Mouse (Mus musculus) kidney, postnatal 25 days (tissue): ENCODE results near the gene Dnm3.

Experiments used
- DNase-seq, 2 experiments: peaks; one replicate each; pipeline ENCODE4 v3.0.0; 2021; ENCODE audit warnings: mixed read lengths in 2 of 2

The Dnm3 gene

DNA sequence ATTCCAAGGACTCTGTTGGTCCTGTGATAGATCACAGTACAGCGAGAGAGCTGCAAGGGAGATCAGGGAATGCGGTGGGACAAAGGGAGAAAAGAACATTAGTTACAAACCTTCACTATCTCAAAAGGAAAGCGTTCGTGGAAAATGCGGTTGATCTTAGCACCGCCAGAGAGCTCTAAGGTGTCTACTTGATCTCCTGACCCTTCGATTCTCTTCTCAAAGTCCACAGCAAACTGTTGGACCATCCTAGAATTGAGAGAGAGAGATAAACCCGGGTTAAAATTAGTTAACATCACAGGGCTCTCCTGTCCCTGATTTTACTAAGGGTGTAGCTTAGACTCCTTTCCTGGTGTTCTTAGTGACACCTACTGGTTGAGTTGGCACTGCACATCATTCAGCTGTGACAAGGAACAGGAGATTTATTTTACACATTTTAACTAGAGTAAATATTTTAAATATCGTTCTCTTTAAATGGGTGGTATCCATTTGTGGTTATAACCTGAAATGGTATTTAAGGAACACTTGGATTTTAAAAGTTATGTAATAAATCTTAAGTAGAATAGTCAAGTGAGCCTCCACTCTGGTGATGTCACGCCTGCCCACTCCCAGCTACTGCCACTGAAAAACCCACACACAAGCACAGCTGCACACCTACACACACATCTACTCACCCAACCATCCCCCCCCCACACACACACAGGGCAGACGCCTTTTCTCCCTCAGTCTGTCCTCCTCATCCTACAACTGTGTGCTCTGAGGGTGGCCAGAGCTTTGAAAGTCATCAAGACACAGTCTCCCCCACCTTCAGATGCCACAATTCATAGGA is 164.2 kb downstream of the Dnm3 start:
- DNase-seq, result peak in 1 of 2 experiments; percentile 51

GRCm38 (mm10) chr1:162312621-162313020 is 165.2 kb downstream of the Dnm3 start:
- DNase-seq, result no peak

DNA sequence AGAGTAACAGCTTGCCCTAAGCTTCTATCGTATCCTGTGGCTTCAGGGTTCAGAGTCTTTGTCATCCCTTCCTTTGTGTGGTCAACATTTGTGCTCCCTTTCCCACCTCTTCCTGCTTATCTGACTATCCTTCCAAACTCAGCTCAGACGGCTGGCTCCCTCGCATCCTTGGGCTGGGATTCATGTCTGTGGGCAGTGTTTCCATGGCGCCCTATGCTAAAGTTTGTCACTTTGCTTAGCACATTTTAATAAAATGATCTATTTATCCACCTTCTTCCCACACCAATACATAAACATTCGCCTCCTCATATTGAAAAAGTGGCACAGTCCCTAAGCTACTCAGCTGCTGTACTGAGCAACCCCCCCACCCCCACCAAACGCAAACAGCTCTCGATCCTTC is 165.7 kb downstream of the Dnm3 start:
- DNase-seq, result no peak

DNA sequence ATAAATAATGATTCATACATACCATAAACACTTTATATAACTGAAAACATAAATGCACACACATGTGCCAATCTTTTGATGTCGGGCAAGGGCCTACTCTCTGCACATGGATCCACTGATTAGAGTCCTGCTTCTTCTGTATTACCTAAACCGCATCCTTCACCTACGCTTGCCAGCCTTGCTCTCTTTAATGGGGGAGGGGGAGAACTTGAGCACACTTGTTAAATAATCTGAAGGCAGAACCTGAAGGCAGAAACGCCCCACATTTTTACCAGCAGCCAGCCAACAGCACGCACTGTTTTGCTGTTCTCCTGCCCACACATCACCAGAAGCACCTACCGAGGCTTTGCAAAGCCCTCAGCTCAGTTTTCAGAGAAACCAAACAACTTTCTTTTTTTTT is 172.6 kb downstream of the Dnm3 start:
- no peak for DNase-seq

- DNase-seq, result no peak
Measured at GRCm38 (mm10) chr1:162302480-162302879, 175.4 kb downstream of the Dnm3 start.

DNA sequence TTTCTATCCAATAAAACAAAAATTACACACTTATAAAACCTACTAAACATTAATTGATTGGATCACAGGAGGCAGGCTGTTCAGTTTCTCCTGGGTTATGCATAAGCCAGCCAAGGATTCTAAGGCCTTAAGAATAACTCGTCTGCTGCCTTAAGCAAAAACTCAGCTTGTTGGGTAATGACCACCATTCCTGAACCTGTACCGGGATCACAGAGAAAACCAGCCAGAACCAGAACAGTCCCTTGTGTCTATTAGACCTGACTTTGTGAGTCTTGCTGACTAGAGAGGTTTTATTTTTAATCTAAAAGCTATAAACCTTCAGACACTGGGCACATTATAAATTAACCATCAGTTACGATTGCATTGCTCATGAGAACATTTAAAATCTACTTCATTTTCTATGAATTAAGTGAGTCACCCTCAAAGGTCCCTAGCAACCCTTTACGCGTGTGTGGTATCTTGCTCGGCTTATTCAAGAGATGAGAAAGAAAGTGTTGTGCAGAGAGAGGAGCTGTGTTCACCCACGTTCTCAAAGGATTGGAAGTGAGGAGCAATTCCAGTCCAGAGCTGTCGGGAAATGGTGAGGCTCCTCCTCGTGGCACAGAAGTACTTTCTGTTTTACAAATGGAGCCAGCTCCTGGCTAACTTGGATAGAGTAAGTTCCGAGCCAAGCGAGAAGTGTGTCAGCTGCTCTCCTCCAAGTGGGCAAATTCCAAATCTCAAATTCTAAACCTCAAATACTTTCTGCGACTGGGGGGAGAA is 178.1 kb downstream of the Dnm3 start:
- peak; percentile 36 to 43 for DNase-seq

DNA sequence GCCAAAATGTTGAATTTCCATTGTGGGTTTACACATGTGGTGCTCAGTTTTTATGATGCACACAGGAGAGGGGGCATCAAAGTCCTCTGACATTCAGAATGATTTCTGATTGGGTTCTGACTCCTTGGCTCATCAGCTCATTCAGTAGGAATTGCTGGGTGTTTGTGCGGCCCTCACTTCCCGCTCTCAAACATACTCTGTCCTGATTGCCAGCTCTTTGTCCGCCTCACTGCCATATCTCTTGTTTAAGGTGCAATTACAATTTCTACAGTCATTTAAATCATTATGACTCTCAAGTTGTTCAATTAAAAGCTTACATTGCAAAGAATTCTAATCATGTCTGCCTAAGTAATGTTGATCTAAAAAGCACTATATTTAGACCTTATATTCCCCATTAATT is 179.3 kb downstream of the Dnm3 start:
- no peak for DNase-seq

GRCm38 (mm10) chr1:162295443-162295842 is 182.4 kb downstream of the Dnm3 start:
- no peak for DNase-seq

DNA sequence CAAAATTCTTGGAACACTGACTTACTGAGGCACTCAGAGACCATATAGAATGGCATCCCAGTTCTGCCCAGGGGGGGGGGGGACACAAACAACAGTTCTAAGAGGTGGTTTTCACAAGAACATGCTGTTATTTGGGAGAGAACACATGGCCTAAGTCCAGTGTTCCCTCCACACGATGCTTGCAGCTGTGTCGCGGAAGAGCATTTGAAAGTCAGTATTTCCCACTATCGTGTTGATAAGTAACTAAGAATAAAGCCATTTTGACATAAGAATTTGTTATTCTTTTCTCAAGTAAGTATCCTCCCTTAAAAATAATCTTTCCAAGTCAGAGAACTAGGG is 183.3 kb downstream of the Dnm3 start:
- DNase-seq, result no peak

DNA sequence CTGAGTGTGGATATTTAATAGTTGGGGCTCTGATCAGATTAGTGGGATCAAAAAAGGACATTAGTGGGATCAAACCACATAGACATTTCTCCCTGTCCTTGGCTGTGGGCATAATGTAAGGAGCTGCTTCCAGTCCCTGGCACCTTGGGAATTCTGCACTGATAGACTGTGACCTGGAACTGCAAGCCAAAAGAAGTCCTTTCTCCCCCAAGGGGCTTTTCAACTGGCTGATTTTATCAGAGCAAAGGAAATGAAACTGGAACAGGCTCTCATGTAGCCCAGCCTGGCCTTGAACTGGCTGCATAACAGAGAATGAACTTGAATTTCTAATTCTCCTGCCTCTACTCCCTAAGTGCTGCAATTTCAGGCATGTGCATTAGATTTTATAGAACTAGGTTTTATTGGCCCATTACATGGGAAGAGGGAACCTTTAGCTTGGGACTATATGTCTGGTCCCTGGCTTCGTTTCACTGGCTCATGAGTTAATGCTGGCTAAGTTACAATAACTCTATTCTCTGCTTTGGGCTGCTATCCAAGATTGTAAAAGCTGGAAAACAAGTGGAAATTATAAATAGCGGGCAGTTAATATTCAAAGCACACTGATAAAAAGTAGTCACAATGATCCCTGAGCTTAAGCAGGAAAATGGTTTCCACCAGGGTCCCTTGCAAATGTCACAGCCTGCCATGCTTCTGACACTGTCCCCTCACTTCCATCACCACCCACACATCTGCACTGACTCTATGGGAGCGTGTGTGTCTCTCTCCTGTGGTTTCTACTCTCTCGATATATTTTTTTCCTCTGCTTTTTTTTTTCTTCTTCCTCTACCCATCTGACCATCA is 183.9 kb downstream of the Dnm3 start:
- DNase-seq, result no peak

- peak; percentile 25 to 37 for DNase-seq
Measured at GRCm38 (mm10) chr1:162286910-162287309, 190.9 kb downstream of the Dnm3 start.

DNA sequence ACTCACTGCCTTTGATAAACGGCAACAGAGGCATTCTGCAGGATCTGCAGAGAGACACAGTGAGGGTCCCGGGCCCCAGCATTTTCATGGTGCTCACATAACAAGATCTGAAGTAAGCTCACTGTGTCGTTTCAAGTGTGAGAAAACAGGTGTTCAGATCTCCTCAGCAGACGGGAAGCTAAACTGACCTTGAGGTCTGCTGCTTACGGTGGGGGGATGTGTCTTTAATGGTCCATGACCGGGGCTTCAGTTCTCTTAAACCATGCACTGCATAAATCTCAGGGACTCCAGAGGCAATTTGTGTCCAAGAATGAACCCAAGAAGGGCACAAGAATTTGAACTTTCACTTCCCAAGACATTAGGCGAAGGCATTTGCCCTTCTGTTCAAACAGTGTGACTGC is 195.9 kb downstream of the Dnm3 start:
- DNase-seq, result peak; percentile 17 to 52

GRCm38 (mm10) chr1:162280052-162280451 is 197.8 kb downstream of the Dnm3 start:
- DNase-seq, result no peak

DNA sequence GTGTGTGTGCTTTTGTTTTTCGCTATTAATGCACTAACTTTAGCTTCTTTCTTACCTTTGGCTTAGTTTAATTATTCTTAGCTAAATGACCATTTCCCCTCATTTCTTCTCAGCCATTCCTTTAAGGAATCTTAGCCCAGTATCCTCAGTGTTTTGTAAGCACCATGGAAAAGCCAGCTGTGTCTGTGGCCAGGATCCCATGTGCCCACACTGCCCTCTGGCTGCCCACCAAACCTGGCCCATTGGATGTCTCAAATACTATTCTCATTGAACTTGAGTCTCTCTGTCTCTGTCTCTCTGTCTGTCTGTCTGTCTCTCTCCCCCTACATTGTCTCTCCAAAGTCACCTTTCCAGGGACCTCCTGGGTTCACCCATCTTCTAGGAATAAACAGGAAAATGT is 201.8 kb downstream of the Dnm3 start:
- peak; percentile 46 to 49 for DNase-seq

DNA sequence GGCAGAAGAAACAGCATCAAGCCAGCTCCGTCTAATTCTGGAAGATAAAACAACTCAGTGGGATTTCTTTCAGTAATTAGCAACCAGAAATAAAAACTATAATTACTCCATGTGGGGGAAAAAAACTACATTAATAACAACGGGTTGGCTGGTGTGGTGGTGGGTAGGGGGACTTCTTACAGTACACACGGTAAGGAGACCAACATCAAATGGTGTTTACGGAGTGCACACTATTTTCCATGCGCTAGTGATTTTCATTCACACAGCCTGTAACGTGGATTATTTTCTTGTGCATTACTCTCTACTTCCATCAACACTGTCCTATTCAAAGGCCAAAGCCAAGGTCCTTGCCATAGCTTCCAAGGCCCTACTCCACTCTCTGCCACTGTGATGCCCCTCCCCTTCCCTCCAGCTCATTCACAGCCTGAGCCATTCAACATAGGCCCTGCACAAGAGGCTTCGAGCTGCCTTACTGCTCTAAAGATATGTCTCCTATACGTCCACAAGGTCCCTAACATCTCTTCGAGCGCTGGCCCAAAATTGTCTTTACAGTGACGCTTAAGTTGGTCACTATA is 203.1 kb downstream of the Dnm3 start:
- DNase-seq, result no peak

- peak; percentile 6 to 37 for DNase-seq
Measured at GRCm38 (mm10) chr1:162256912-162257607, 220.8 kb downstream of the Dnm3 start.

DNA sequence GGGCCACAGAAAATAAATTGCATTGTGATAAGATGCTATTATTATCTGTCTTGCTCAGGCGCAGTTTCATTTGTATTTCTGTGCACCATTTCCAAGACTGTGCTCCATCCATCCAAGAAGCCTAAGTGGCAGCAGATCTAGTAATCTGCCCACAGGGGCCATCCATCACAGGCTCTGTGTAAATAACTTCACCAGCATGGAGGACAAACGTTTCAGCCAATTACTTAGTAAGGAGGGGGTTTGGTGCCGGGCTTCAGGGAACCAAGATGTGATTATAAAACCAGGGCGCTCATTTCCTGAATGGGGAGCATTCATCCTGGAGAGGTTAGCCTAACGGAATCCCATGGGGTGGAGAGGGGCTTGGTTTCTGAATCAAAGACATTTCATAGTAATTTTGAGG is 222.9 kb downstream of the Dnm3 start:
- DNase-seq, result no peak

DNA sequence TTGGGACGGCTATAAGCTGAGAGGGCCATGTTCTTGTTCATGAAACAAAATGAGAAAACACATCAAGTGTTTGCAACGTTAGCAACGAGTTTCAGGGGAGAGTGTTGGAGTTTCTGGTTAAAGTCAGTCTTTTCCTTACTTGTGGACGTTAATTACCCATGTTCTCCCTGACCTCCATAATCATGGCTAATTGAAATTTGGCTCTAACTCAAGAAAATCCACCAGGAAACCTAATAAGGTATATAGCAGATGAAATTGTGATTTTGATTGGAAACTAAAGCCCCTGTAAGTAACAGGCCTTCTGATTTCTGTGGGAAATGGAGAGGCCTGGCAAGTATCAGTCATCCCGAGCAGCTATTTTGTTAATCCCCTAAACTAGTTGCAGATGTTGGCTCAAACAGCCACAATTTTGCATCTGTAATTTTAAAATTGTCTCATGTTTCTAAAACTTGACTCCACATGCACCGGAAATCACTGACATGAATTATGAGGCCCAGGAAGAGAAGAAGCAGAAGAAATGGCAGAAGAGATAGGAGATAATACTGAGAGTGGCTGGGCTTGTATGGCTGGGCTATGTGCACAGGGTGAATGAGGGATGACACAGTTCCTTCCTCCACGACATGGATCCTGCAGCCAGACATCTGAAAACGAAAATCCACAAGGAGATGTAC is 223.7 kb downstream of the Dnm3 start:
- peak; percentile 15 to 54 for DNase-seq

DNA sequence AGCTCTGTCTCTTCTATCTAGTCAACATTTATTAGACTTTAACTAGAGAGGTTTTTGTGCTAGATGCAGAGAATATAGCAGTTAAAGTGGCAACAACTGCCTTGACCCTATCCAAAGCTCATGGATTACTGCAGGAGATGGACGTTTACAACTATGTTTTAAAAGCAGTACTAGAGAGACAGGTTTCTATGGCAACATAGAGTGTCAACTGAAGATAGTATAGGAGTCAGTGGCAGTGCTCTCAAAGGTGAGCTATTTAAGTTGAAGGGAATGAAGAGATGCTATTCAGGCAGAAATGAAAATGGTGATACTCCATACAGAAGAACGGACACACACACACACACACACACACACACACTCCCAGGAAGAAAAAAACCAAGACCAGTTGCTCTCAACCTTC is 225.0 kb downstream of the Dnm3 start:
- no peak for DNase-seq

- DNase-seq, result no peak
Measured at GRCm38 (mm10) chr1:162247216-162247615, 230.6 kb downstream of the Dnm3 start.

GRCm38 (mm10) chr1:162243651-162243990 is 234.2 kb downstream of the Dnm3 start:
- no peak for DNase-seq
